Mouse (Mus musculus): ENCODE measurements around the gene 4931428L18Rik.
"Not testable (repeated sequence)": the region's sequence is repeated elsewhere in the genome, so short reads cannot be mapped to it uniquely, and the experiment has no call there.

- TF ChIP-seq NRF1 (IDR thresholded peaks at IDR 0.05; ENCODE audit: insufficient read depth, low read depth, low read length, poor library complexity, severe bottlenecking); POLR2A (IDR thresholded peaks at IDR 0.05; ENCODE audit: control insufficient read depth in 1 of 2, insufficient read depth in 1 of 2, low read depth in 1 of 2, low read length in 2 of 2, poor library complexity in 1 of 2); USF1 (IDR thresholded peaks at IDR 0.05; ENCODE audit: low read depth, low read length); SMC3 (IDR thresholded peaks at IDR 0.05; ENCODE audit: low read depth, low read length); MAFK (IDR thresholded peaks at IDR 0.05; ENCODE audit: borderline replicate concordance, low read depth, low read length); CTCF (IDR thresholded peaks at IDR 0.05 in 2 of 3, conservative IDR thresholded peaks at IDR 0.05 in 1 of 3; ENCODE audit: control insufficient read depth in 1 of 3, insufficient read depth in 1 of 3, low read depth in 2 of 3, low read length in 3 of 3, poor library complexity in 1 of 3, severe bottlenecking in 1 of 3); ELF1 (IDR thresholded peaks at IDR 0.05; ENCODE audit: low read depth, low read length); GATA1 (IDR thresholded peaks at IDR 0.05; ENCODE audit: low read depth, low read length); MAZ (IDR thresholded peaks at IDR 0.05; ENCODE audit: low read depth, low read length); MAX (IDR thresholded peaks at IDR 0.05; ENCODE audit: low read length); EP300 (IDR thresholded peaks at IDR 0.05; ENCODE audit: low read depth in 1 of 2, low read length in 2 of 2): not testable (repeated sequence)
These were observed 244.6 kb downstream of the 4931428L18Rik start, which contains the start of gene AC153137.1 for GRCm38 (mm10) chr1:30977868-30978267.

Measured in MEL (cell line).